Mouse (Mus musculus) frontal cortex, postnatal 10 days (tissue): ENCODE measurements around the gene Cdsn.

Experiments
- DNase-seq, 2 experiments: peaks; one replicate each; pipeline ENCODE4 v3.0.0; 2022; ENCODE audit warnings: low spot score in 2 of 2, mixed read lengths in 1 of 2

Gene Cdsn

DNA sequence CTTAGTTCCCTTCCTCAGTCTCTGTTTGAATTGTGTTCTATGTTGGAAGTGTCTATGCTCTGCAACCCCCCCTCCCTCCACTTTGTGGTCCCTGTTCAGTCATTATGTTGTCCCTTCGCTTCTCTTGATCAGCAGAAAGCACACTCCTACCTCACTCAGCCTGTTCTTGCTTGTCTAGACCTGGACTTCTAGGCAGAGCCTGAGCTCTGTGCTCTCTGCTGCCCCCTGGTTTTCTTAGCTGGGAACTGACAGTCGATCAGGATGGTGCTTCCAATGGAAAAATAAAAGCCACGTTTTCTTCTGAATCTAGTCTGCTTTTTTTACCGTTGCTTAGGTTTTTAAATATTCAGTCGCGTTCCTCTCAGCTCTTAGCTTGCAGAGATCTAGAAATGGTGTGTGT, 17.6 kb upstream of the Cdsn start:
- DNase-seq, result peak in 1 of 2 experiments; percentile 72

DNA sequence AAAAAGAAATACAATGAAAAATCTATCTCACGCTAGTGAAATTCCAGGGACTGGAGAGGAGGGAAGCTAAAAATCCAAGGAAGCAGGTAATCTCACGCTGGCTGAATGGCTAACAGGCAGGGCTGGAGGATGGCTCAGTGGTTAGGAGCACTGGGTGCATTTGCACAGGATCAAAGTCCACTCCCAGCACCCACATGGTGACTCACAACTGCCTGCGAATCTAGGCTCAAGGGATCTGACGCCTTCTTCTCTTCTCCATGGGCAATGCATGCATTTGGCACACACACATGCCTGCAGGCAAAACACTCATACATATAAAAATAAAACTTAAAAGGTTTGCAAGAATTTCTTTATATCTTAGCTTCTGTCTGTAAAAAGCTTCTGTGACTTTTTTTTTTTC, 14.5 kb upstream of the Cdsn start:
- no peak for DNase-seq

DNA sequence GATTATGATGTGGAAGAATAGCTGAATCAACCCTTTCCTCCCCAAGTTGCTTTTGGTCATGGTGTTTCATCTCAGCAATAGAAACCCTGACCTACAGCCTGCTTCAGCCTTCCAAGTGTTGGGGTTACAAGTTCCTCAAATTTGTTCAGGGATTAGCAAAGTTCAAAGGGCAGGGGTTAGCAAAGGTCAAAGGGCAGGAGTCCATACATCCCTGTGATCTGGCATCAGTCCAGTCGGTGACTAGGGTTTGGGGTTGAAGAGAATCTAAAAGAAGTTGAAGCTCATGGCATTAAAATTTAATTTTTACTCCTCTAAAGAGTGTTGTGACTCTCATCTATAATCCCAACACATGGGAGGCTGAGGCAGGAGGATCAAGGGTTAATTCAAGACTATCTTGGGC, 13.5 kb upstream of the Cdsn start:
- DNase-seq, result no peak

DNA sequence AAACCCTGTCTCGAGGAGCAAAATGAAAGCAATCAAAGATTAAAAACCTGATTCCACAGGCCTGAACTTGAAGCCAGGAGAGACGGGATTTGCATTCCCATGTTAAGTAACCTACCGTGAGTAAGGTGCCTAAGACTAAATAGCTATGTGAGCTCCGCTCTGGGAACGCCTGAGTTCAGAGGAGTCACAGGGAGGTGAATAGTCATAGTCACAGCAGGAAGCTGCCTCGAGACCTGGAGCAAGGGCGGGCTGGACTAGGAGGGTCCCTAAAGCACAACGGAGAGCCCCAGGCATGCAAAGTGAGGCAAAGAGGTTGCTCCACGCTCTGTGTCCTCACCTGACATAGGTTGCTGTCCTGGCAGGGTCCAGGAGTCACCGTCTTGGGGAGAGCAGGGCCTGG, 12.4 kb upstream of the Cdsn start:
- no peak for DNase-seq

DNA sequence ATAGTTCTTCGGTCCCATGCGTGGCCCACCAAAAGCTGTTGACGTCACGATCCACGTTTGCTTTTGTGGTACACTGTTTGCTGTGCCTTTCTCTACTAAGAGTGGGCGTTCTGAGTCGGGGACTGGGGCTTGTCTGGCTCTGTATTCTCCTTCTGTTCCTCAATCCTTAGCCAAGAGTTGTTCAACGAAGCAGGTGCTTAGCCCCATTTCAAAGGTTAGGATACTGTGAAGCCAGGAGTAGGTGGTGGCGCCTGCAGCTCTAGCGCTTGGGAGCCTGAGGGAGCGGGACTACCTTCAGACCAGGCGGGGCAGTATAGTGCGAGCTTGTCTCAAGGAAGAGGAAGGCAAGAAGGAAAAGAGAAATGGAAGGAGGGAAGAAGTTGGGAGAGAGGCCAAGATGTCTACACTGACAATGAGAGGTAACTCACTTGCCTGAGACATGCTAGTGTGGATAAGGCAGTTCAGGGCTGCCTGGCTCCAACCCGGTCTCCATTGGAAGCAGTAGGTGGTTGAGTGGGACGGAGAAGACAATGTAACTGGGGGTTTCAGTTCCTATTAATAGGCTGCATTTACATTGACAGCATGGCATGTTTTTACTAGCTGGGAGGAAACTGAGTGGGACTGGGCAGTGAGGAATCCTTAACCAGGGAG, 9.0 kb upstream of the Cdsn start:
- no peak for DNase-seq

DNA sequence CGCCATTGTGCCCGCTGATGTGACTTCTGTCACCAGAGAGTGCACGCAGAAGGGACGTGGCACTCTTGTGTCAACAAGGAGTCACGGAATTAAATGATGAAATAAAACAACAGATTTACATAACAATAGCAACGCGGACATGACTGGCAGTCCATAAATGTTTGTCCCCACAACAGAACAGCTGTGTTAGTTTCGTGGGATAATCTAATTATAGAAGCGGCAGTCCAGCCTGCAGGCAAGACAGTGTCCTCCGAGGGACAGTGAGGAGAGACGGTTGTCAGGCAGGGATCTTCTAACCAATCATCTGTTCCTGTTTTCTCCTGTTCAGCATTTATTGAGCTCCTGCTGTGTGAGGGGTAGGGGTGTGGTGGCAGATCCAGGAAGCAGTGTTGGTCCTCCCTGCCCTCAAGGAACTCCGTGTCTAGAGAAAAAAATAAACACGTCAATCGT, 8.5 kb upstream of the Cdsn start:
- DNase-seq, result no peak

DNA sequence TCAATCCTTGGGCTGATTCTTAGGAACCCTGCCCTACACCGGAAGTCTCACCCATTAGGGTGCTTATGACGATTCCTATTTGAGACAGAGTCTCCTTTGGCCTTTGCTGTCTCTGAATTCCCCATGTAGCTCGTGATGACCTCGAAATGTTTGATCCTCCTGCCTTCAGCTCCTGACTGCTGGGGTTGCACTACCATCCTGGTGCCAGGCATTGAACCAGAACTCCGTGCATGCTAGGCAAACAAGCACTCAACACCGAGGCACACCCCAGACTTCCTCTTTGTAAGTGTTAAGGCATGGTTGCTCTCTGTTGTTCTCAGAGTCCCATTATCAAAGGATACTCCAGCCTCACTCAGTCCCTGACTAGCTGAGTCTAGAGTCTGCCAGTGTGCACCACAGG, 7.9 kb upstream of the Cdsn start:
- DNase-seq, result no peak

DNA sequence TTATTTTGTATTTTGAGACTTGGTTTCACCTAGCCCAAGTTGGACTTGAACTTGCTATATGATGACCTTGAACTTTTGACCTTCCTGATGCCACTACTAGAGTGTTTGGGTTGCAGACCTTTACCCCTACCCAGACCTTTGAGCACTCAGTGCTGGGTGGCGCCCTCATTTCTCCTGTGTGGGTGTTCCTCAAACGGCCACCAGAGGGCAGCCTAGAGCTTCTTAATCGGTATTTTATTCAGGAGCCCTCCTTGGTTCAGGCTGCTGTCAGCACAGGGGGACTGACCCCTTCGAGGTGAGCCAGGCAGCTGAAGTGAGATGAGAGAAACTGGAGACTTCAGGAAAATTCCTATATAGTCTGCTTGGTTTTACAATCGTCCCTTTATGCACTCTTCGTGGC, 7.2 kb upstream of the Cdsn start:
- peak in 1 of 2 experiments; percentile 54 for DNase-seq

DNA sequence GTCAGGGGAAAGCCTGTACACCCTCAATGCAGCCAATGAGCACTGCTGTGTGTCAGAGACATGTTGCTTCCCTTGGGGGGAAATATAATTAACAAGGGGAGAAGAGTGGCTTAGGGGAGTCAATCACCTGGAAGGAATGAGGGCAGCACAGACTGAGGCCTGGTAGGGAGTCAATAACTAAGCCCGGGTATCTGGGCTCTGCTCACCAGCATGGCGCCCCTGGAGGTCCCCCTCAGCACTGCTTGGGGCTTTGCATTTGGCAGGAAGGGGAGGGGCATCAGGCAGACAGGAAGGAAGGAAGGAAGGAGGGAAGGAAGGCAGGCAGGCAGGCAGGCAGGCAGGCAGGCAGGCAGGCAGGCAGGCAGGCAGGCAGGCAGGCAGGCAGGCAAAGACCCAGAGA, 4.5 kb upstream of the Cdsn start:
- no peak for DNase-seq

DNA sequence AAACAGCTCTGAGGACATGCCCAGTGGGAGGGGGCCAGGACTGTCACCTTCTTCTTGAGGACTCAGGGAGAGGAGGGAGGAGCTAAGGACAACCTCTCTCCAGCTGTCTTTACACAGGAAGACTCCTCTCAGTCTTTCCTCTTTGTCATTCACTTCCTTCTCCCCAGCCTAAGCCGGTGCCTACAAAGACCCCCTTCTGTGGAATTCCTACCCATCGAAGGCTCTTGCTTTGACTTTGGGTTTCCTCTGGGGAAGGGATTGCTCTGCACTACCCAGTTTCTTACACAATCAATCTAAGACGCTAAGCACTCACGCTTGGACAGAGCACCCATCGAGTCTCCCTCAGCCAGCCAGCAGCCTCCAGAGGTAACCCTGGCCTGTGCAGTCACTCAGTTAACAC, 3.3 kb upstream of the Cdsn start:
- no peak for DNase-seq

DNA sequence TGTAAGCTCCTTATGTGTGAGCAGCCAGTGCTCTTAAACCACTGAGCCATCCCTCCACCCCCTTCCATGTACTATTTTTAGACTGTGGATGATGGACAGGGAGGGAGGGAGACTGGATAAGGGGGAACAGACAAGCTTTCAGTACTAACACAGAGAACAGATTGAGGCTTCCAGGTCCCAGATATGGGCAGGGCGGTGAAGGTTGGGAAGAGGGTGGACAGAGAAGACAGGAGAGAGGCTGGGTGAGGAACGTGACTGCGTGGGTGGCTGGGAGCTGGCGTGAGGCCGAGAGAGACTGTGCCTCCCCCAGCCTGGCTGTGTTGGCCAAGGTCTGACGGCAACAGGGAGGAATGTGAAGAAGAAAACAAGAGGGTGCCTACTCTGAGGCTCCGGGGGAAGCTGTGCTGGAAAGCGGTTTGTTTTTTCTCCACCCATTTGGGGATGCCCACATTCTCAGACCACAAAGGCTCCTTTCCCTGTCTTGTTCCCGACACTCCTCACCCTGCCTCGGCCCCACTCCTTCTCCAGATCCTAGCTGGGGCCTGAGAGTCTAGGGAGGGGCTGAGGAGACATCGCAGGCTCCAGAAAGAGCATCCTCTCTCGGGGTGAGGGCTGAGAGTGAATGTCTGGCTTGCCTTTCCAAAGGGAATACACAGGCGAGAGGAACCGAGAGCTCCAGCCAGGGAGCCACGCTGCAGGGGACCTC, 2.3 kb upstream of the Cdsn start:
- peak; percentile 72 to 82 for DNase-seq

DNA sequence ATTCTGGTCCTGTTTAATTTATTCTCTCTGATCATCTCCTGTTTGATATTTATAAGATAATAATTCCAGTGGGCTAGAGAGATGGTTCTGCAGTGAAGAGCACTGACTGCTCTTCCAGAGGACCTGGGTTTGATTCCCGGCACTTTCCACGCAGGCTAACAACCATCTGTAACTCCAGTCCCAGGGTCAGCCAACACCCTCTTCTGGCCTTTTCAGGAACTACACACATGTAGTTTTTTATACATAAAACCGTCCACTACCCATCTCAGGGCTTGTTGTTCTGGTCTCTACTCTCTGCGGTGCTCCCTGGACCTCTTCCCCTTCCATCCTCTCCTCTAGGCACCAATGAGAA, 1.8 kb upstream of the Cdsn start:
- no peak for DNase-seq

DNA sequence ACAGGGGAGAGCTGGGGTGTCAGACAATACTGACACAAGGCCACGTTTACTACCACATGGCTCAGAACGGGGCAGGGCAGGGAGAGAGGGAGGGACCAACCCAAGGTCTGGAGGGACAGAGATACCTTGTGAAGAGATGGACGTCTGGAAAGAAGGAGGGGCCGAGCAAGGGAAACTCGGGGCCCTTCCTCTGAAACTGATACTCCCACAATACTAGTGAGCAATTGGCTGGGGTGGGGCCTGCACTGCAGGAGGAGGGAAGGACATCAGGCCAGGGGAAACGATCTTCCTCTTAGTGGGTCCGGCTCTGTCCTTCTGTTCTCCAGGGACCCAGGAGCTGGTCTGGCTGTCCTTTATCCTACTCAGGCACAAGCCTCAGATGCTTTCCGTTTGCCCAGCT, 1.1 kb upstream of the Cdsn start:
- no peak for DNase-seq

DNA sequence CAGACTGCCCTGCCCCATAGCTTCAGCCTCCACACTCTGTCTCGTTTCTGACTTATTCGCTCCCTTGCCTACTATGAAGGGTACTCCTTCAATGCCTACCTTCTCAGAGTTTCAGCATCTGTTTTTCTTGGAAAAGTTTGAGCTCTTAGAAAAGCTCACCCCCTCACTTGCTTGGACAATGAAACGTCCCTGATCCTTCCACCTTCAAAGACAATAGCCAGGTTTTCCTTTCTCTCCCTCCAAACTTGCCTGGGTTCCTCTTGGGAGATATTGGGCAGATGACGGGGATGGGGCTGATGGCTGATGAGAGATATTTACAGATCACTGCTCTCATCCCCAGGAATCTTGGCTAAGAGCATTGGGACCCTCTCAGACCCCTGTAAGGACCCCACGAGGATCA, 2.4 kb downstream of the Cdsn start:
- no peak for DNase-seq

DNA sequence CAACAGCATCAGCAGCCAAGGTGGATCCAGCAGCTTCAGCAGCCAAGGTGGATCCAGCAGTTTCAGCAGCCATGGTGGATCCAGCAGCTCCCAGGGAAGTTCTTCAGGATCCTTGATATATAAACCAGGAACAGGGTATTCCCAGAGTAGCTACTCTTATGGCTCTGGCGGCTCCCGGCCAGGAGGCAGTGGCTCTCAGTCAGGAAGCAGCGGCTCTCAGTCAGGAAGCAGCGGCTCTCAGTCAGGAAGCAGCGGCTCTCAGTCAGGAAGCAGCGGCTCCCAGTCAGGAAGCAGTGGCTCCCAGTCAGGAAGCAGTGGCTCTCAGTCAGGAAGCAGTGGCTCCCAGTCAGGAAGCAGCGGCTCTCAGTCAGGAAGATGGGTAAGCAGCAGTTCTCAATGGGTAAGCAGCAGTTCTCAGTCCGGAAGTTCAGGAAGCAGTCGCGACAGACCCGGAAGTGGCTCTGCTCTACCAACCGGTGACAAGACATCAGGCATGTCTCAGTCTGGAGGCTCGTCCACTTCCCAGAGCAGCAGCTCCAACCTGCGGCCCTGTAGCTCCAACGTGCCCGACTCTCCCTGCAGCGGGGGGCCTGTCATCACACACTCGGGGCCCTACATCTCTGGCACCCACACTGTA, 3.0 kb downstream of the Cdsn start:
- DNase-seq, result no peak

DNA sequence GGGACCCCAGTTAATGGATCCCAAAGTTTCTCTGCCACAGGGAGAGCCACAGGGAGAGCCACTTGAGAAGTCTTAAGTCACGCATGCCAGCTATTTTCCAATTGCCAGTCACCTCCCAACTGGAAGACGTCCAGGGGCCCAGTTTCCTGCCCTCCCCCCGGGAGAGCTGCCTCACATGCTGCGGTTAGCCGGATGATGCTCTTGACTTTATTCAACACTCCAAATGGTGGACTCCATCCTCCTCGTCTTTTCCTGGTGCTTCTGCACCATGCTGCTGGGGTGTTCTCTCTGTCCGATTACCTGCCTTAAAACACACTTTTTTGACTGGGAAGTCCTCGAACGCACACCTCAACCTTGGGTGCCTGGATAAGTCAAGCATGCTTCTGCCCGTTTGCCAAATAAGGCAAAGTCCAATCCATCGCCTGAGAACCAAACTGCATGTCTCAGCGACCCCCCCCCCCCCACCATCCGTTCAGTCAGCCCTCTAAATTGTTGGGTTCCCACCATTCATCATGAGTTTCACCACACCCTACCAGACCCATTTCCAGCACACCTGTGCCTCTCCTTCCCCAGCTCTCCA, 4.3 kb downstream of the Cdsn start:
- DNase-seq, result no peak

DNA sequence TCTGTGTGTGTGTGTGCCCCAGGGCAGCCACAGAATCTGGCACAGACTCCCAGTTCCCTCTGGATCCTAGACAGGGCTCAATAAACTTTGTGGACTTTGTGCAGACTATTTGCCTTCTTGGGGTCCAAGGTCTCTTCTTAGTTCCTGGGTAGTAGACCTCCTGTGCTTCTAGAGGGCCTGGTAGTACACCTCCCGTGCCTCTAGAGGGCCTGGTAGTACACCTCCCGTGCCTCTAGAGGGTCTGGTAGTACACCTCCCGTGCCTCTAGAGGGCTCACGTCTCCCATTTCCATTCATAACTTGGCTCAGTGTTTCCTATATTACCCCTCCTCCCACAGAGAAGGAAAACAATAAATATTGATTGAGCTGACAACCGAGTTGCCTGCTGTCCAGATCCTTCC, 4.9 kb downstream of the Cdsn start:
- no peak for DNase-seq

DNA sequence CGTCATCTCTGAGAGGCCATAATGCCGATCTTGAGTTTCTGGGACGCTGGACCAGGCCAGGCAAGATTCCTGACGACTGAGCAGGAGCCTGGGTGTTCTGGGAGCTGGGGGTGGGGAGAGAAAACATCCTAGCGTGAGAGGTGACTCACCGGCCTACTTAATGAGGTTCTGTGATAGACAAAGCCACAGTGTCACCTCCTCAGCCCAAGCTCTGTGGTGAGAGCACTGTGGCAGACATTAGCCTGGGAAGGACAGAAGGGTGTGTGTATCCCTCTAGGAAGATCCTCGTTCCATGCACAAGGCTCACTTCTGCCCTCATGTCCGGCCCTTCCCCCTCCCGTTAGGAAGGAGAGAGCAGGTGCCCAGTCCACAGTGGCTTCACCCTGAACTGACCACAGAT, 5.4 kb downstream of the Cdsn start:
- no peak for DNase-seq

DNA sequence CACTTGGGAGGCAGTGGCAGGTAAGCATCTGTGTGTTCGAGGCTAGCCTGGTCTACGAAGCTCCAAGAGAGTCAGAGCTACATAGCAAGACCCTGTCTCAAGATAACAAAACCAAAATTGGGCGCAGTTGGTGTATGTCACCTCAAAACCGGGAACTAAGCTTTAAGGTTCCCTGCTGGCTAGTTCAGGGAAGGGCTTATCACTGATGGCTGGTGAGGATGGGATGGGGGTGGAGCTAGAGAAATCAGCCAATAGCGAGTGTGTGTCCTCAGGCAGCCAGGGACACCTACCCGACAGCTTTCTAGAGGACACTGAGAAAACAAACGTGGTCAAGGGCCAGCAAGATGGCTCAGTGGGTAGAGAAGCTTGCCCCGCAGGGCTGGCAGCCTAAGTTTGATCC, 6.3 kb downstream of the Cdsn start:
- no peak for DNase-seq

DNA sequence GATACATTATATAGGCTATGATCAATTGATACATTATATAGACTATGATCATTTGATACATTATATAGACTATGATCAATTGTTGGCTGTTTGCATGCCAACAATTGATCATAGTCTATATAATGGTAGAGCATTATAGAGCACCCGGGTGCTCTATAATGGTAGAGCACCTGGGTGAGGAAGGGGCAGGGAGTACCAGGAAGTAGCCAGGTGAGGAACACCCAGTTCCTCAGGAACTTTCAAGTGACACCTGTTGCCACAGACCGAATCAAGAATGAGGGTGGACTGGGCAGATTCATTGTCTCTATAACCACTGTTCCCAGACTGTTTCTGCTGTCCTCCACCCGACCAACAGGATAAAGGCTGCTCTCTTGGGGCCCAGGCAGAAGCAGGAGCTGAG, 15.2 kb downstream of the Cdsn start, which contains the start of gene 2300002M23Rik:
TSS of gene 2300002M23Rik (plus strand) at position 301 of the 400 bp plus-strand sequence.
- DNase-seq, result no peak

DNA sequence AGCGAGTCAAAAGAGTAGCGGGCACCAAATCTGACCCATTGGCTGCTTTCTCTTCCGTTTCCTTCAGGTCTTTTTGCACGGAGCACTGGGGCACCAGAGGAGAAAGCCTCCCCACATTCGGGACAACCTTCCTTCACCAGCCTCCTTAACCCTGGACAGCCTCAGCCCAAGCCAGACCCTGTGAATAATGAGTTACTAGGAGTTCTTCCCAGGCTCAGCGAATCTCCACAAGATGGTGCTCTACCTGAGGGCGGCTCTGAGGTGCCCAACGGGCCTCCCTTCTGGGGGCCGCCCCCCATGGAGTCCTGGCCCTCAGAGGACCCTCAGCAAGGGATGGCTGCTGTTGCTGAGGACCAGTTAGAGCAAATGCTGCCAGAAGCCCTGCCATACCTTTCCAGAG, 15.8 kb downstream of the Cdsn start:
- no peak for DNase-seq

DNA sequence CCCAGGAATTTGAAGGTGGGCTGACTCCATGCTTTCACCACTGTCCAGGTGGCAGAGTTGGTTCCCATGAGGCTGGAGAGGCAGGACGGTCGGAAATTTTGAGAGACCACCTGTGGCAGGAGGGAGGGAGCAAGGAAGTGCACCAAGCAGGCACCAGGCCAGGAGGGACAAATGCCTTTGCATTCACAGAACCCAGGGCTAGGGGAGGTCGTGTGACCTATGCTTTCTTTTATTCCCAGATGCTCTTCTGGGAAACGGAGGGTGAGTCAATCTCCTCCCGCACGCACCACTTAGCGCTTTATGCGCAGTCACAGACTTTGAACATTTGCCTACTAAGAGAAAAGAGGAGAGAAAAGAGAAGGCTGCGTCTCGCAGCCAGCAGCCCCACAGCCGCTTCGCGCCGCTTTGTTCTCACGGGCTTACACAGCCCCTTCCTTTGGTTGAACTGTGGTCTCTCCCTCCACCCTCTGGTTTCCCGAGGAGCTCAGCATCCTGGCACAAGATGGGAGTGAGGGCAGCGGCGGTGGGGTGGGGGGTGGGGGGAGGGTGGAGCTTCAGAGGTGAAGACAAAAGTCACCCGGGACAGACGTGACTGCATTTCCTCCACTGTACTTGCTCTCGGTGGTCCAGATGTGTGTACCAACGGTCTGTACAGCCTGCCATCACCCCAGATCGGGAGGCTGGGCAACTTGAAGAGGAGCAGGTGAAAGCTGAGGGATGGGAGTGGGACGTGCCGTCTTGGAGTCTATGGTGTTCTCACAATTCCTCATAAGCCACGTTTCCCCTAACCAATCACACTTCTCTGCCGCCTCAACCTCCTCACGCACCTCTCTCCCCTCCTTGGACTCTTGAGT, 17.4 kb downstream of the Cdsn start:
- no peak for DNase-seq
